Mouse (Mus musculus): ENCODE measurements at regions not wholly inside any gene's neighbourhood (a gene's known extent, or its start where the extent isn't known, plus 50 kb on each side); places are given as distances from the start of the nearest gene placed in this dataset.
"Not testable (repeated sequence)": the region's sequence is repeated elsewhere in the genome, so short reads cannot be mapped to it uniquely, and the experiment has no call there.

DNA sequence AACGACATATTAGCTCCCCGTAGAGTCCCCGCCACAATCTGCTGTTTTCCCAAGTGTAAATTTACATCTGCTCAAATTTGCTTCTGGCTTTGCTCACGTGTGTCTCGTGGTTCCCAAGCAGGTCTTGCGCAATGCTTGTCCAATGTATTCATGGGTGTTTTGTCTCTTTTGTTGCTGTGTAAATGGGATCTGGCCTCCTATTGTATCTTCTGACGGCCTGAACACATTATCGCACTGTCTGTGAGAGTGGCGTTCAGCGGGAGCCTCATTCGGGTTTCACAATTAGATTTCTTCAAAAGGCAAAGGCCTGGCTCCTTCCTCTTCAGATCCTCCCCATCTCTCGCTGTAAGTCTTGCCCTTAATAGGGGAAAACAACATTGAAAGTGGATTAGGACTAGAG is 274.5 kb downstream of the Fam19a5 start:
- in situ Hi-C loops (cut with MboI, MseI) = no loop called here

DNA sequence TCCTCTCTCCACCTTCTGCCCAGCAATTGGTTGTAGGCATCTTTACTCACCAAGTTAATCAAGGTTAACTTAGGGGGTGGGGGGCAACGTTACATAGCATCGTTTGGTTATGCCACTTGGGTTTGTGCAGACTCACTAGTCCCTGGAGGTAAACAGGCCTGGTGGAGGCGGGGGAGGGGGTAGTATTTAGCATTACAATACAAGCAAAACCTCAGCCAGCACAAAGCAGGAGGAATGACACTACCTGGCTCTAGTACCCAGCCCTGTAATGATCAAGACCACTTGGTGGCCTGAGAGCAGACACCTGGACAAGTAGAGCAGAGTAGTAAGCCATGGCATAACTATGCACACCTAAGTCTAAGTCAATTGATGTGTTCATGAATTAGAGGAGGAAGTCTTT is 298.0 kb downstream of the Fam19a5 start:
- in situ Hi-C loops (cut with MboI, MseI) = loop anchor here in 1 of 2 experiments (25.0 kb wide), 1 partner anchor 1395 kb away; no protein-coding TSS in a partner anchor

DNA sequence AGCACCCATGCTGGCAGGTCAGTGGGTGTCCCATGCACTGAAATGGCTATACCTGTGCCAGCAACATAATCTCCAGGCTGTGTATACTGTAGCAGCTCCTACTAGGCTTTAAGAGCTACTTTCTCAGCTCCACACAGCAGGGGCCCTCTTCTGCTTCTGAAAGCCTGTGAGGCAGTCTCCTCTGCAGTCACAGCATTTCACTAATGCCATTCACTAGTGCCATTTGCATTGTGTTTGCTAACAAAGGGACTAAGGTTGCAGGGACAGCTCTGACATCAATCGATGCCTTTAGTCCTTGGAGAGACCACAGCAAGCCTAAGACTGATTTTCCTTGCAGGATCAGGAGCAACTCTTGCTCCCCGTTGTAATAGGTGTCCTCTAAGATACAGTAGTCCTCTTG is 315.0 kb downstream of the Fam19a5 start:
- in situ Hi-C loops (cut with MboI, MseI) = no loop called here

DNA sequence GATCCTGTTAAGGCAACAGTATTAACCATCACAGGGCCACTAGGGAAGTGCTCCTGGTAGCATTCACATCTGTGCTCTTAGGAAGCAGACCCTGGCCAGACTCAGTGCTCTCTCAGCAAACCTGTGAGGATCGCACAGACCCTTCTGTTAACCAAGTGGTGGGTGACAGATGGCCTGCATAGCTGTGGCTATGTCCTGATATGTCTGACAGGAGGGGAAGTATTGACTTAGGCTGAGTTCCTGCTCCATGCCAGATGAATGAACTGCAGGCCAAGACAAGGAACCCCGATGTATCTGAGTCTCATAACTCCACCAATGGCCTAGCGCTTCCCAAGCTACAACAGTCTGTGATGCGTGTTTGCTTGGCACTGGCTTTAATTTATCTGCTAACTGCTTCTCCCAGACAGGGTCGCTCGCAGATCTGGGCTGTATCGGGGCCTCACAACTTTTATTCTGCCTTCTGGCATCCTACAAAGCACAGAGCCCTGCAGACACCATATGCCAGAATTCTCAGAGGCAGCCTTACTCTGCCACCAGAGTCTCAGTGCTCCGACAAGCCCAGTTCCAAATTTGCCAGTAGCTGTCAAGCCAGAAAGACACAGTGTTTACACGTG is 332.3 kb downstream of the Fam19a5 start:
- in situ Hi-C loops (cut with MboI, MseI) = no loop called here

DNA sequence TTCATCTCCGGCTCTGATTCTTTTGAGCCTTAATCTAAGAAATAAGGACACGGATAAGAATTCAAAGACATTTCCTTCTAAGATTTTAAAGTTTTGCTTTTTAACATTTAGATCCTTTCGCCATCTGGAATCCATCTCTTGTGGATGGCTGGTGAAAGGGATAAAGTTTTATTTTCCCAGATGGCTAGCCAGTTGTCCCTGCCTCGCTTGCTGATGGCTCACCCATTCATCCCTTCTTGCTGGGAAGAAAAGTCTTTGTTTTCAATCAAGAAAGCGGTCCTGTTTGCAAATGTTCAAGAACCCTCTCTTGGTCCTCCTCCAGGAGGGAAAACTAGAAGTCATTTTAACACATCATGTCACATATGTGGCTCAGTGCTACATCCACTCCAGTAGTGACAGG is 346.8 kb downstream of the Fam19a5 start:
- in situ Hi-C loops (cut with MboI, MseI) = no loop called here

DNA sequence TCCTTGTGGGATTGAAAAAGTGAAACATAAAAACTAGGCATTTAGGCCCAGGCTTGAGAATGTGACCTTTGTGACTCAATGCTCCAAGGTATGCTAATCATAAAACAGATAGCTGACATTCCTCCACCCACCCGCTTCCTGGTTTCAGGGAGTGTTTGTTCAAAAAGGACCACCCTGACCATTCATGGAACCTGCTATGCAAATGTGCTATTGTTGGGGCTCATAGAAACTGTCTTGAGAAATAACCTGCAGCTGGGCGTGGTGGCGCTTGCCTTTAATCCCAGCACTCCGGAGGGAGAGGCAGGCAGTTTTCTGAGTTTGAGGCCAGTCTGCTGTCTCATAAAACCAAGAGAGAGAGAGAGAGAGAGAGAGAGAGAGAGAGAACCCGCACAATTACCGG is 350.8 kb downstream of the Fam19a5 start:
- in situ Hi-C loops (cut with MboI, MseI) = not testable (repeated sequence)

DNA sequence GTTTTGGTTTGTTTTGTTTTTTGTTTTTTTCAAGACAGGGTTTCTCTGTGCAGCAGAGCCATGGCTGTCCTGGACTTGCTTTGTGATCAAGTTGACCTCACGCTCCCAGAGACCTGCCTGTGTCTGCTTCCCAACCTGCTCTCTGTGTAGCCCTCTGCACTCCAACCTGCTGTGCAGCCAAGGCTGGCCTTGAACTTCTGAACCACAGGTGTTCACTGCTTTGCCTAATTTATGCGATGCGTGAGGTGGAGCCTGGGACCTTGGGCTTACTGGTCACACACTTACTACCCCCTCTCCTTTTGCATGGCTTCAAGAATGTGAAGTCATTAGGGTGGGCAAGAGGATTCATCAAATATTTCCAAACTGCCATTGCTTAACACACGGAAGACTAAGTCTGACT is 354.6 kb downstream of the Fam19a5 start:
- in situ Hi-C loops (cut with MboI, MseI) = no loop called here

DNA sequence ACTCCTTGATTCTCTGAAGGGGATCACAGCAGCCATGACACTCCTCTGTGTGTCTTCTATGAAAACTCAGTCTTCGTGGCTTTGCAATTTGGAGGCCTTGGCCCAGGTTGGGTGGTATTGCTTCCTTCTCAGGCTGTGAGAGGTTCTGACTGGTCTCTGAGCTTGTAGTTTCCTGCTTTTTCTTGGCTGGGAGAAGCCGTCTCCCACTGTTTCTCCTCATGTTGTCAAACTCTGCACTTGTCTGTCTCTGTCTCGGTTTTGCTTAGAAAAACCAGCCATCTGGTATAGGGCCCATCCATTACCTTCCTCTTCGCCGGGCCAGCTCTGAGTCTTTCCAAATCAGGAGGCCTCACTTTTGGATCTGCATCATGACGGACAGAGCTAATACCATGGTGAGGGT is 360.3 kb downstream of the Fam19a5 start:
- in situ Hi-C loops (cut with MboI, MseI) = no loop called here

DNA sequence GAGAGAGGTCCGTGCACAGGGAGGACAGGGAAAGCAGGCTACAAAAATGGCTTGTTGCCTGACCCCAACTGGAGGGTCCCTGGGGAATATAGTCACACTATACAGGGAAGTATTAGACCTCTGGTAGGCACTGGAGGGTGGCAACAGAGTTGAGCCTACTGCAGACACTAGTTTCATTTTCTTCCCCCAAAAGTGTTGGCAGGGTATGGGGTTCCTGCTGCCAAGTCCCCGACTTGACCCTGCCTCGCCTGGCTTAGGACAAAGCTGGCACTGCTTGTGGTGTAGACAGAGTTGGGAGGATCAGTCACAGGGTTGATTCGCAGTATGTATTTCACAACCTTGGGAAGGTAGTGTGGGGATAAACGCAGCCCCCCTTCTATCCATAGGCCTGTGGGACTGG is 362.2 kb downstream of the Fam19a5 start:
- in situ Hi-C loops (cut with MboI, MseI) = no loop called here

DNA sequence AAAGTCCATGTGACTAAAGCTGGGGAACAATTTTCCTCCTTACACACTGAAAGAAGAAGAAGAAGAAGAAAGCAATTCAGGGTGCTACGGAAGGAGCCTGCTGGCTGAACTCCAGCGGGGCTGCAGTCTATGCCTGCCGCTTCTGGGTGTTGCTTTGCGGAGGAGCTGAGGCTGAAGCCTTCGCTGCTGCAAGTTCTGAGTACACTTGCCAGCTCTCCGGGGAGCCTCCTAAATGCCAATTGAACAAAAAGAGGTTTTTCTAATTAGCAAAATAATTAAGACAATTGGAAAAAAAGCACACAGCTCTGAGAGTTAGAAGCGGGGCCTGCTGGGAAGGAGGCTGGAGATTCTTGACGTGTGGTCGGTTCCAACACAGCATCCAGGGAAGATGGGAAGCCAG is 378.0 kb downstream of the Fam19a5 start:
- in situ Hi-C loops (cut with MboI, MseI) = no loop called here

DNA sequence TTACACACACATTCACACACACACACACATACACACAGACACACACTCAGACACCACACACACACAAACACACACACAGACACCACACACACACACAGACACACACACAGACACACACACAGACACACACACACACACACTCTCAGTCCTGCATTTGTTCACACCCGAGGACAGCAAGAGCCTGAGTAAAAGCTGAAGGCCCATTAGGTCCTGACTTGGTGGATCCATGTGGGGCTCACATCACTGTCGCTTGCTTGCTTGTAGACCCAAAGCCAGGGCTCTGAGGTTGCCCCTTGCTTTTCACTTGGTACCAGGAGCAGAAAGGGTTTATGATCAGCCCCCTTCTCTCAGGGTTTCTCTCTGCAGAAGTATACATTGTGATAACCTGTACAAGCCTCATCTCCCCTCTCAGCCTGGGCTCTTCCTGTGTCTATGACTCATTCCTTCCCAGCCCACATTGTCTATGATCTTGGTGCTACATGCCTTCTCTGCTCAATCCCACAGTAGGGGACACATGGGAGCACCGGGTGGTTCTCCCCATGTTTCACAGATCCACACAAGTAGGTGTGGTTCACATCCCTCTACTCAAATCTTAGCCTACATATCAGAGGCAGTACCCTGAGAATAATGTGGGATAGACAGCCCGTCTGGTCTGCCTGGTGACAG is 378.8 kb downstream of the Fam19a5 start:
- in situ Hi-C loops (cut with MboI, MseI) = no loop called here

DNA sequence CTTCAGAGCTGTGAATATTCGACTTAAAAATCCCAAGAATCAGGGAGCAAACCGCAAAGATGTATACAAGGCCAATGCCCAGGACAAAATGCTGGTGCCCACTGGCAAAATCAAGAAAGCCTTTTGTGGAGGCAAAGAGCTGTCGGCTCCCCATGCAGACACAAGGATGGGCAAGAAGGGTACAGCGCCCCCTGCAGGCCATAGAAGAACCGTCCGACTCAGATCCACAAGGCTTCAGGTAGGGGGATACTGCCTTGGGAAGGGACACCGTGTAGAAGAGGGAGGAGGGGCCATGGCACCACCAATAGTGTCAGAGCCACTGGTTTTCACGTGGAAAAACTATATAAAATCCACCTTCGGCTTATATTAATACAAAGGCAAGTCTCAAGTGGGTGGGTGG is 379.8 kb downstream of the Fam19a5 start:
- in situ Hi-C loops (cut with MboI, MseI) = no loop called here

DNA sequence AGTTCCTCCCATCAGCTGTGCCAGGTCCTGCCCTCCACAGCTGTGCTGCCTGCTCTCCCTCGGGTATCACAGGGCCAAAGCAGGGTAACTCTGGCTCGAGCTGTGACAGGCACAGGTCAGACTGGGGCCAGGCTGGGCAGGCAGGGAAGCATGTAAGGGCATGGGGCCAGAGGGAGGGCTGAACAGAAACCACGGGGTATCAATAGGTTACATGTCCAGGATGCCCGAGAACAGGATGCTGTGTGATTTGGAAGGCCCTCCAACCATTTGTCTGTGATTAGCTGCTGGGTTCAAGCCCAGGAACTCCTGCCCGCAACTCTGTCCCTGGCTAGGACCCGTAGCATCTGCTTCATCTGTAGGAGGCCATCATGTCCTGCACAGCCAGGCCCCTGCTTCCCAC is 391.9 kb downstream of the Fam19a5 start:
- in situ Hi-C loops (cut with MboI, MseI) = no loop called here

DNA sequence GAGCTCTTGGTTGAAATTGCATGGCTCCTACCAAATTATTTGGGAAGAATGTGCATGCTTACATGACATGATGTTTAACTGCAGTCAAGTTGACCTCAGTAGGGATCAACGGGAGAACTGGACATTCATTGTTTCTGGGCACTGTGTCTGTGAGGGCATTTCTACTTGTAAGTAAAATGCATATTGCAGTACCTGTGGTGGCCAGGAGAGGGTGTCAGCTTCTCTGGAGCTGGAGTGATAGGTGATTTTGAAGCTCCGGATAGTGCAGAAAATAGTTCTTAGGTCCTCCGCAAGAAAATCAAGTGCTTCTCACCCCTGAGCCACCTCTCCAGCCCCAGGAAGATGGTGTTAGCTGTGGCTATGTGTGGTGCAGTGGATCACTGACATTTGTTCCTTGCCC is 396.7 kb downstream of the Fam19a5 start:
- in situ Hi-C loops (cut with MboI, MseI) = no loop called here

DNA sequence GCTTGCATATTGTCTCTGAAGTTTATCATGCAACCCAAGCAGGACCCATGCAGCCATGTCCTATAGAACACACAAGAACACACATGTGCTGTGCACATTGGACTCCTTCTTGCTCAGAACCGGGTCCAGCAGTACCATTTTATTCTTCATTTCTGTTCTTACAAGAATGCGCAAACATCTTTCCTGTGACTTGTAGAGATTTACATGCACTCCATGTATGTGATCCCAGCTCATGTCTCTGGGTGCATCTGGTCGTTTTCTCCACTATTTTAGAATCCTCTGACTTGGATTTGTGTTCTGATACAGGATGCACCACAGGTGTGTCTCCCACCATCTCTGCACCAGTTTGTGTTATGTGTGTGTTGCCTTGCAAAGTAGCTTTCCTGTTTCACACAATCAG is 408.4 kb downstream of the Fam19a5 start:
- in situ Hi-C loops (cut with MboI, MseI) = loop anchor here in 1 of 2 experiments (10.0 kb wide), 1 partner anchor 1942 kb away; no protein-coding TSS in a partner anchor

DNA sequence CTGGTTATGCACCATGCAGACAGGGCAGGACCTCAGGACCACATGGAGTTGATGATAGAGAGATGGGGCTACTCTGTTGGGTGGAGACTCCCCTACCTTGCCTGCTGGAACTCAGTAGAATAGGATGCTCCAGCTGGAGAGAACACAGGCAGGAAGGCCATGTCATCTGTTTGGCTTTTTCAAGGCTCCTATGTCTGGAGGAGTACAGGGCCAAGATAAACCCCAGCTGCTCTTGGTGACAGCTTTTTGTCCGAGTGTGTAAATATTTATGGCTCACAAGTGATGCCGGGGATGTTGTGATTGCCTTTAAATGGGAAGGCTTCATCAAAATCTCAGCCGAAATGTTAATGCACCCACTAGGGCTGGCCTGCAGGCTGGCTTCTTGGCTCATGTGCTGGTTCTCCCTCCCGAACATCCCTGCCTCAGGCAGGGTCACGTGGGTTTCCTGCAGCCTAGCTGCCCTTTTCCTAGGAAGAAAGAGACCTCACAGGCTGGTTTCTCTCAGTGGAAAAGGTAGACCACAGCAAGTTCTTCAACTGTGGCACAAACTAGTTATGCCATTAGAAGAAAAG is 411.7 kb downstream of the Fam19a5 start:
- in situ Hi-C loops (cut with MboI, MseI) = loop anchor here in 1 of 2 experiments (10.0 kb wide), 1 partner anchor 1939 kb away; no protein-coding TSS in a partner anchor

DNA sequence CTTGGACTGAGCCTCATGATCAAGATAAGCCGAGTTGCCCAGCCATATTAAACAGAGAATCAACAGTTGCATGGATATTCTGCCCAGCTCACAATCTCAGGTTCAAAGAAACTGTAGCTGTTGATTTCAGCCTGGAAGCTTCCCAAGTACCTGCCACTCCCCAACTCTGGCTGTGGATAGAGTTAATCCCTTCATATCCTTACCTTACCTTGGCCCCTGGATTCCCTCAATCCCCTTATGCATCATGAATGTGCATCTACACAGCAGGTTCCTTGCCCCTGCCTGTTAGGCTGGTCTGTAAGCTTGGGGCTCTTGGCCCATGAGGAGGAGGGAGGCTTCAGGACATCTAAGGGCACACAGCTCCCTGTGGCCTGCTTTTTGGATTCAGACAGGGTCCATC is 414.8 kb downstream of the Fam19a5 start:
- in situ Hi-C loops (cut with MboI, MseI) = loop anchor here in 1 of 2 experiments (10.0 kb wide), 1 partner anchor 1936 kb away; no protein-coding TSS in a partner anchor

DNA sequence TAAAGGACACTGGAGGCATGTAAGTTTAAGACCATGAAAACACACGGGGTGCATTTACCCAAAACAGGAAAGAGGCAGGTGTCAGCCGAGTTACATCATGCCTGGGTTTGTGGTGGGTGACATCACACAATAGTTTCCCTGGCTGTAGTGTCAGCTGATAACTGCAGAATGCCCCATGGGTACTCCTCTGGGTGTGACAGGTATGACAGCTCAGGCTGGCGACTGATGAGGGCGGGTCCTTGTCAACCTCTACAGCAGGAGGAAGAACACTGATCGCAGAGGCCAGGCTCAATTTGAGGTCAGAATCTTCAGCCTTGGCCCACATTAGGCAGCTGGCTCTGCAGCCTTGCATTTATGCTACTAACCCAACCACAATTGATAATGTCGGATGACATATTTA is 428.5 kb downstream of the Fam19a5 start:
- in situ Hi-C loops (cut with MboI, MseI) = no loop called here

DNA sequence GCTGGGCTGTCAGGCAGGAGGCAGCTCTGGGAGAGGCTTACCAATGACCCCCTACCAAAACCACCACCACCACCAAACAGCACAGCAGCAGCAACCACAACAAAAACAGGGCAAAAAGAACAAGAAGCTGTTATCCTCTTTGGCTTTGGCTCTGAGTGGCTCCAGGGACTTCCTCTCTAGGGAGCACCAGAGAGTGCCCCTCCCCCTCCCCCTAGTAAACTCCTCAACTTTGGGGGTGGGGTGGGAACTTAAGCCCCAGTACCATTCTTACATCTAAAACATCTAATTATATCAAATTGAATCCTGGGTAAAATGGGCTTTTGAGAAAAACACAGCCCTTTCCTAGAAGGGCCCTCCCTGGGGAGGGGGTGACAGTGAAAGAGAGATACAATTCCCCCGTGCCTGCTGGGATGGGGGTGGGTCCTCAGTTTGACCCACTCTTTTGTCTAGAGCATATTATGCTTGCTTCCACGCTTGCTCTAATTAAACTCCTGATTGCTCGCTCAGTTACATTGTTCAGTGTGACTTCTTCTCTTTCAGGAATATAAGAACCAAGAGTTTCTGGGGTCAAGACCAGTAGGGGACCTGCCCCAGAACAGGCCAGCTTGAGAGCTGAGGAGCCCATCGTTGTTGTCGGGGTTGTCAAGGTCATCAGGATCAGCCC is 443.4 kb downstream of the Fam19a5 start:
- in situ Hi-C loops (cut with MboI, MseI) = no loop called here

DNA sequence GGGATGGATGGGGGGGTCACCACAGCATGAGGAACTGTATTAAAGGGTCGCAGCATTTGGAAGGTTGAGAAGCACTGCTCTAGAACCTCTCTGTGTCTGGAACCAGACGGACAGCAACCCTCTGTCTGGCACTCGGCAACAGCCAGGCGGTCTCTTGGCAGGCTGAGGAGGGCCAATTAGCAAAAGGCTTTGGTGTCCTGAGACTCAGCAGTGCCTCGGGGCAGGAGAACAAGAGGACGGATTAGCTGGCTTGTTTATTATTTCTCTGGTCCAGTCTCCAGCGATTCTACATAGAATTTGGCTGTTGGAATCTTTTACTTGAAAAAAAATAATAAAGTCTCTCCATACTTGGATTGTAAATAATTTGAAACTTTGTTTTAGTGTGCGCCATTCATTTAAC is 450.4 kb downstream of the Fam19a5 start:
- in situ Hi-C loops (cut with MboI, MseI) = no loop called here

DNA sequence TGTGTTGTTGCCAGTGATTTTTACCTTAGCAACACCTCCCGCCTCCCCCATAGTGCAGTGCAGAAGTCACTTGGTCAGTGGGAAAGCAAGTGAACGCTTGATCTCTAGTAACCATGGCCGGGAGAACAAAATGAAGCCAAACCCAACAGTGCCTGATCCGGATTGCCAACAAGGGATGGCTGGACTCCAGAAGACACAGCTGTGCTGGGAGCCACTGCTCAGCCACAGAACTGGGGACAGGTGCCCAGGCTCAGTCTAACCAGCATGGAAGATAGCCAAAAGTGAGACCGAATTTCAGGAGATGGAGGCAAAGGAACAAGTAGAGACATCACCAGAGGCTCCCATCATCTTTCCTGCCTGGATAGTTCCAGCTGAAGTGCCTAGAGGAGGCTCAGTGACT is 473.0 kb downstream of the Fam19a5 start:
- in situ Hi-C loops (cut with MboI, MseI) = no loop called here

DNA sequence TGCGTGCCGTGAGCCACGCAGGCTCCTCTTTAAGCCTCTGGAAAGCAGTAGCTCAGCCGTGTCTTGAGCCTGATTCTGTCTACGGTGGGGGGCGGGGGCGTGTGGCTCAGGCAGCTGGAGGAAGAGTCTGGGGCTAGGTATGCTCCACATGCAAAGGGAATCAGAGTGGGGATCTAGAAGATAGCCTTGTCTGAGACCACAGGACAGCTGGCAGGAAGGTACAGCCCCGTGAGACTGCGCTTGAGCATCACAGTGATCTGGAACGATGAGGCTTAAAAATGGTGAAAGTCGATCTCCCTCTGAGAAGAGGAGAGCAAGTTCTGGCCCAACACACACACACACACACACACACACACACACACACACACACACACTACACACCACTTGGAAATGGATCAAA is 488.7 kb downstream of the Fam19a5 start:
- in situ Hi-C loops (cut with MboI, MseI) = no loop called here

DNA sequence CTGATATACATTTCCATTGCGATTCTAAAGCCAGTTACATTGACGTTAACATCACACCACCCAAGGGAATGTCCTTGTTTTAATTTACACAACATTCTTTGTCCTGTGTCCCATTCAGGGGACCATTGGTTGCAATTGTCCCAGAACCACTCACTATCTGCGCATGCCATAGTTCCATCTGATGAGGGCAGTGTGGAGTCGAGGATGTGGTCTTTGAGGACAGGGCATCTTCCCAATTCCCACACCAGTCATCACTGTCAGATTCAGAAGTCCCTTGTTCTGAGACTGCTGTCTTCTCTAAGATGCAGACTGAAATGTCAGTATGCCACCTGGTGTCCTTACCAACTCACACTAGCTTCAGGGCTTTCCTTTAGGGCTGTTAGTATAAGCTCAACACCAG is 489.6 kb downstream of the Fam19a5 start:
- in situ Hi-C loops (cut with MboI, MseI) = no loop called here

All from T-helper 17 cell (primary cell).